ENCODE assay signal across 8 mouse cellular contexts in the genomic region with DNA sequence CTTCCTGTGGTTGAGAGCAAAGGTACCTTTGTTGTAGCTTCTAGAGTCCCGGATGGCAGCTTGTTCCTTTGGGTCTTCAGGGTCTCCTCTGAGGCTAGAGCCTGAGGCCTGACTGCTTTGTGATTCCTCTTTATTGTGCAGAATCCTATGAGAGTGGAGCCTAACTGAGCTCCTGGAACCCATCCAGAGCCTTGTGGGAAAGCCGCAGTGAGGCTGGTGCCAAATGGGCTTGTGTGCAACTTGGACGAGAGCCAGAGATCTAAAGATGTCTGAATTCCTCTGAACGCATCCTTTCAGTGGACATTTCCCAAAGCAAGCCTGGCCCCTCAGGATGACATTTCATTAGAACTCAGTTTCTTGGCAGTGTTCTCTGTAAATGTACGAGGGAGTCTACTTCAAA.
DNase-seq lines count a peak whose midpoint lies in the region; ATAC-seq and TF ChIP-seq lines count a peak whose summit lies in the region.

No protein-coding gene starts in this region.

- H3K27ac ChIP-seq in liver, adult 2 months (replicated peaks; ENCODE audit: insufficient read depth, low read depth, low read length) = peak overlapping the region; percentile 91
- H3K27ac ChIP-seq in liver, embryonic 12.5 days = no peak overlapping the region
- H3K27ac ChIP-seq in forebrain, embryonic 16.5 days (ENCODE audit: low read length) = 0 out of 2 replicates have a peak overlapping the region, but pooled peaks have one; percentile 37
- H3K27ac ChIP-seq in neural tube, embryonic 15.5 days (replicated peaks) = peak overlapping the region; percentile 54; the same call in 1 of the 2 replicates

- TF ChIP-seq POLR2A in liver, adult 2 months (IDR thresholded peaks at IDR 0.05; ENCODE audit: extremely low read depth, insufficient read depth, low read length) = no peak

- no peak overlapping the region for H3K9ac ChIP-seq in liver, adult 2 months (ENCODE audit: low read depth, low read length)
- H3K9ac ChIP-seq in liver, embryonic 12.5 days = no peak overlapping the region
- H3K9ac ChIP-seq in forebrain, embryonic 16.5 days (replicated peaks; ENCODE audit: low read depth, low read length) = no peak overlapping the region
- H3K9ac ChIP-seq in neural tube, embryonic 15.5 days (replicated peaks) = no peak overlapping the region

- DNase-seq in liver, adult 2 months (ENCODE audit: extremely low read depth, low read depth, low spot score) = peak; percentile 67
- peak; percentile 13 for DNase-seq in cerebellum, adult 11 months
- peak; percentile 17 to 67 for DNase-seq in layer of hippocampus, adult 8-10 months (ENCODE audit: low spot score in 2 of 2)
- DNase-seq in T-cell, adult 2 months (ENCODE audit: low spot score) = no peak

- no peaks in the 10 kb centered on the region for H3K79me2 ChIP-seq in liver, adult 2 months (ENCODE audit: control insufficient read depth, insufficient read depth, low read length)

- TF ChIP-seq CTCF in liver, adult 2 months (IDR thresholded peaks at IDR 0.05; ENCODE audit: low read depth, low read length) = no peak

- no peaks in the 10 kb centered on the region for H3K36me3 ChIP-seq in liver, adult 2 months (ENCODE audit: control insufficient read depth, insufficient read depth, low read length)
- no peaks in the 10 kb centered on the region for H3K36me3 ChIP-seq in liver, embryonic 12.5 days
- H3K36me3 ChIP-seq in forebrain, embryonic 16.5 days (ENCODE audit: control insufficient read depth, insufficient read depth) = no peaks in the 10 kb centered on the region
- no peaks in the 10 kb centered on the region for H3K36me3 ChIP-seq in neural tube, embryonic 15.5 days

- WGBS in liver, adult 2 months = 31% methylated on average over 5 of the region's 5 CpGs
- WGBS in liver, embryonic 12.5 days (ENCODE audit: insufficient replicate concordance) = 61% methylated on average over 5 of the region's 5 CpGs
- WGBS in forebrain, embryonic 16.5 days = 16% methylated on average over 5 of the region's 5 CpGs
- WGBS in neural tube, embryonic 15.5 days = 35% methylated on average over 5 of the region's 5 CpGs

- H3K4me3 ChIP-seq in liver, adult 2 months (ENCODE audit: insufficient read depth, low read depth, low read length) = no peak overlapping the region
- H3K4me3 ChIP-seq in liver, embryonic 12.5 days = no peak overlapping the region
- H3K4me3 ChIP-seq in forebrain, embryonic 16.5 days (replicated peaks; ENCODE audit: low read length) = no peak overlapping the region
- no peak overlapping the region for H3K4me3 ChIP-seq in neural tube, embryonic 15.5 days (replicated peaks)

- H3K27me3 ChIP-seq in liver, adult 2 months (ENCODE audit: control insufficient read depth, insufficient read depth, low read length) = no peaks in the 10 kb centered on the region
- no peaks in the 10 kb centered on the region for H3K27me3 ChIP-seq in liver, embryonic 12.5 days (replicated peaks)
- H3K27me3 ChIP-seq in forebrain, embryonic 16.5 days (replicated peaks; ENCODE audit: control insufficient read depth, insufficient read depth, low read length) = no peaks in the 10 kb centered on the region
- no peaks in the 10 kb centered on the region for H3K27me3 ChIP-seq in neural tube, embryonic 15.5 days (replicated peaks)

- H3K4me1 ChIP-seq in liver, adult 2 months (ENCODE audit: control insufficient read depth, insufficient read depth, low read length) = peaks cover 19% of the 10 kb centered on the region
- H3K4me1 ChIP-seq in liver, embryonic 12.5 days = no peaks in the 10 kb centered on the region
- peaks cover 14% of the 10 kb centered on the region for H3K4me1 ChIP-seq in forebrain, embryonic 16.5 days (replicated peaks; ENCODE audit: control insufficient read depth, insufficient read depth, low read length)
- 0 out of 2 replicates have a peak, but pooled peaks cover 3% of the 10 kb centered on the region for H3K4me1 ChIP-seq in neural tube, embryonic 15.5 days

- H3K4me2 ChIP-seq in liver, embryonic 12.5 days = no peak overlapping the region
- no peak overlapping the region for H3K4me2 ChIP-seq in forebrain, embryonic 16.5 days (ENCODE audit: low read length)
- H3K4me2 ChIP-seq in neural tube, embryonic 15.5 days = no peak overlapping the region

- 0 out of 2 replicates have a peak, but pooled peaks cover 4% of the 10 kb centered on the region for H3K9me3 ChIP-seq in liver, embryonic 12.5 days (replicated peaks)
- H3K9me3 ChIP-seq in forebrain, embryonic 16.5 days (ENCODE audit: control insufficient read depth, low read length) = no peaks in the 10 kb centered on the region
- no peaks in the 10 kb centered on the region for H3K9me3 ChIP-seq in neural tube, embryonic 15.5 days (replicated peaks)

- ATAC-seq in liver, embryonic 12.5 days = no peak
- peak; percentile 92 for ATAC-seq in forebrain, embryonic 16.5 days
- ATAC-seq in neural tube, embryonic 15.5 days (ENCODE audit: low FRiP score) = no peak; the same call in 1 of the 2 replicates
- ATAC-seq in monocyte, adult 5-6 weeks (replicated peaks; ENCODE audit: insufficient number of reproducible peaks, low FRiP score, low TSS enrichment, poor library complexity, severe bottlenecking) = no peak
